Mouse (Mus musculus) intestine, postnatal 0 days (tissue): ENCODE results near the gene Srrm4. TPM values are rescaled to one million over a fixed set of nuclear protein-coding genes. Genes with fewer than 3 reads are reported as not detected.

ENCODE experiments used
- ATAC-seq: fragments of 200-750 bp; cut with Nextera tagmentation; 2 replicates; pipeline ENCODE4 v1.8.0; 2017; ENCODE audit warnings: mild to moderate bottlenecking, moderate TSS enrichment, moderate library complexity
- H3K27ac ChIP-seq: fragments of 300-500 bp; sonication (generic); 2 replicates; pipeline ENCODE4 v1.5.1; 2014; ENCODE audit warnings: mild to moderate bottlenecking, low read depth, low read length, moderate library complexity
- H3K27me3 ChIP-seq: fragments of 300-500 bp; sonication (generic); replicated peaks from 2 replicates; pipeline ENCODE4 v1.6.1; 2014; ENCODE audit warnings: low read length, mixed read lengths; ENCODE audit not compliant: control insufficient read depth, insufficient read depth
- H3K36me3 ChIP-seq: fragments of 300-500 bp; sonication (generic); 2 replicates; pipeline ENCODE4 v1.6.1; 2014; ENCODE audit warnings: mild to moderate bottlenecking, moderate library complexity; ENCODE audit not compliant: control insufficient read depth, insufficient read depth
- H3K4me1 ChIP-seq: fragments of 300-500 bp; sonication (generic); replicated peaks from 2 replicates; pipeline ENCODE4 v1.6.1; 2014; ENCODE audit warnings: antibody characterized with exemption, low read length, mixed read lengths; ENCODE audit not compliant: control insufficient read depth, insufficient read depth
- H3K4me2 ChIP-seq: fragments of 300-500 bp; sonication (generic); replicated peaks from 2 replicates; pipeline ENCODE4 v1.6.1; 2014; ENCODE audit warnings: low read depth, mild to moderate bottlenecking, moderate library complexity
- H3K4me3 ChIP-seq: fragments of 300-500 bp; sonication (generic); 2 replicates; pipeline ENCODE4 v1.5.1; 2014; ENCODE audit warnings: low read depth, low read length
- H3K9ac ChIP-seq: fragments of 300-500 bp; sonication (generic); 2 replicates; pipeline ENCODE4 v1.6.1; 2014; ENCODE audit warnings: mild to moderate bottlenecking, low read depth, low read length
- H3K9me3 ChIP-seq: fragments of 300-500 bp; sonication (generic); 2 replicates; pipeline ENCODE4 v1.6.1; 2016; ENCODE audit warnings: mixed run types; ENCODE audit not compliant: control insufficient read depth
- CTCF ChIP-seq: sonication (generic); IDR thresholded peaks from 2 replicates; pipeline ENCODE4 v1.5.1; 2016; ENCODE audit warnings: low read depth, mild to moderate bottlenecking, control low read depth, antibody characterized with exemption, moderate library complexity
- WGBS: fragments of 180-500 bp; shearing (Covaris S2); extraction: QIAGEN DNeasy Blood & Tissue Kit; methylation state at CpG from one replicate; pipeline ENCODE4 v1.1.7; 2014; 5-methylcytosine and 5-hydroxymethylcytosine counted together
- polyA plus RNA-seq: library from polyadenylated mRNA; unstranded; fragments of >200 nt; fragmentation: Nextera tagmentation; extraction: Ambion mirVana; gene quantifications from 2 replicates; pipeline ENCODE4 v1.2.1, GENCODE M21; 2015

Gene Srrm4
- polyA plus RNA-seq, 1 experiment from 2014 or later, result 0.52 TPM

DNA sequence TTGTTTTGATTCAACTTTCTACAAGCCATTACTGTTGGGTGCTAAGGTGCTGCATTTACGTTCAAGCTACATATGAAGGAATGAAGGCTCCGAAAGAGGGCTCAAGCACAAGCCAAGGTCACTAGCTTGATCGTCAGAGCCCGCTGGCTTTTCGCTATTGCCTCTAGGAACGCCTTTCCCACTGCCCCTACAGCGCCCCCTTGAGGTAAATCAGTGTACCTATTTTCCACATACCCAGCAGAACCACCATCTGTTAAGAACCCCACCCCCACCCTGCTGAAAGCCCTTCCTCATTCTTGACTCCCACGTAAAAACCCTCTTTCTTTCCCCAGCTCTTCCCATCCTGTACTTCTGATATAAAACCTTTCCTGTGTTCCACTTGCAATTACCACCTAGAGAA is 35.0 kb downstream of the Srrm4 start:
- 46% methylated on average over 8 of the region's 8 CpGs for WGBS
- Histone ChIP-seq H3K9me3 (no peaks in the 10 kb centered on the region), H3K4me2 (no peak overlapping the region), H3K27me3 (no peaks in the 10 kb centered on the region), H3K9ac (no peak overlapping the region), H3K27ac (no peak overlapping the region), H3K36me3 (no peaks in the 10 kb centered on the region), H3K4me1 (no peaks in the 10 kb centered on the region), H3K4me3 (no peak overlapping the region)
- no peak for TF ChIP-seq CTCF
- no peak for ATAC-seq

DNA sequence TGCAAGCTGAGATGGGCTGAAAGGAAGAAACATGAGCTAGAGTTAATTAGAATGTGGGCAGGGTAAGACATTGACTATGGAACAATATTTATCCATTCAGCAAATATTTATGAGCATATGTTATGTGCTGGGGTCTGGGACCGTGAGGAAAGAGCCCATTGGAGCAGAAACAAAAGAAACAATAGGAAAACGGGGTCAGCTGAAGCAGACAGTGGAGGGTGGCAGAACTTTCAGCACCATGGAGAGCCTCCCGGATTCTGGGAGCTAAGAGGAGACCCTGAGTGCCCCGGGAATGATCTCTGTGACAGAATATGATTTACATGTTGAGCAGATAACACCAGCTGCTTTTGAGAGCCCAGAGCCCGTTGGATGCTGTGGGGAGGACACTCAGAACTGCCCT is 37.7 kb downstream of the Srrm4 start:
- ATAC-seq, result no peak
- H3K9ac ChIP-seq, result no peak overlapping the region
- WGBS, result 6% methylated on average over 5 of the region's 5 CpGs
- H3K9me3 ChIP-seq, result no peaks in the 10 kb centered on the region
- H3K27me3 ChIP-seq, result no peaks in the 10 kb centered on the region
- H3K4me2 ChIP-seq, result no peak overlapping the region
- no peak overlapping the region for H3K27ac ChIP-seq
- no peaks in the 10 kb centered on the region for H3K4me1 ChIP-seq
- TF ChIP-seq CTCF, result no peak
- H3K36me3 ChIP-seq, result no peaks in the 10 kb centered on the region
- H3K4me3 ChIP-seq, result no peak overlapping the region

DNA sequence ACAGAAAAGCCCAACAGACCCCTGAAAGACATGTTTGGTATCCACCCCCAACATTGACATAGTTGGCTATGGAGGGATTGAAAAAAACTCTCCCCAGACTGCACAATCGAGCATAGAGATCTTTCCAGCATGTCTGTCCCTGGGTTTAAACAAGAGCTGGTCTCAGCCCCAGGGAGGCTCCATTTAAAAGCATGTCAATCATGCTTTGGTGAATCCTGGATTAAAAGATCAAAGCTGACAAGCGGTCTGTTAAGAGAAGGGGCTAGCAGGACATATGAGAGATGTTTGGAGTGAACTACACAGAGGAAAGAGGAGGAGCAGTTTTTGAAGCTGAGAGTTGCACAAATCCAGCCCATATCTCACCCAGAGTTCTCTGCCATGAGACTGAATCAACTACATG is 38.5 kb downstream of the Srrm4 start:
- no peak for TF ChIP-seq CTCF
- no peak overlapping the region for H3K4me2 ChIP-seq
- no peaks in the 10 kb centered on the region for H3K27me3 ChIP-seq
- no peak overlapping the region for H3K27ac ChIP-seq
- 57% methylated on average over 2 of the region's 2 CpGs for WGBS
- H3K9me3 ChIP-seq, result no peaks in the 10 kb centered on the region
- ATAC-seq, result no peak
- H3K4me1 ChIP-seq, result no peaks in the 10 kb centered on the region
- H3K4me3 ChIP-seq, result no peak overlapping the region
- H3K9ac ChIP-seq, result no peak overlapping the region
- H3K36me3 ChIP-seq, result no peaks in the 10 kb centered on the region

- Histone ChIP-seq H3K27me3 (no peaks in the 10 kb centered on the region), H3K4me2 (no peak overlapping the region), H3K27ac (no peak overlapping the region), H3K4me3 (no peak overlapping the region), H3K36me3 (no peaks in the 10 kb centered on the region), H3K9me3 (no peaks in the 10 kb centered on the region), H3K9ac (no peak overlapping the region), H3K4me1 (no peaks in the 10 kb centered on the region)
- no peak for ATAC-seq
- TF ChIP-seq CTCF, result no peak
Measured at GRCm38 (mm10) chr5:116552584-116552983, 39.0 kb downstream of the Srrm4 start.

DNA sequence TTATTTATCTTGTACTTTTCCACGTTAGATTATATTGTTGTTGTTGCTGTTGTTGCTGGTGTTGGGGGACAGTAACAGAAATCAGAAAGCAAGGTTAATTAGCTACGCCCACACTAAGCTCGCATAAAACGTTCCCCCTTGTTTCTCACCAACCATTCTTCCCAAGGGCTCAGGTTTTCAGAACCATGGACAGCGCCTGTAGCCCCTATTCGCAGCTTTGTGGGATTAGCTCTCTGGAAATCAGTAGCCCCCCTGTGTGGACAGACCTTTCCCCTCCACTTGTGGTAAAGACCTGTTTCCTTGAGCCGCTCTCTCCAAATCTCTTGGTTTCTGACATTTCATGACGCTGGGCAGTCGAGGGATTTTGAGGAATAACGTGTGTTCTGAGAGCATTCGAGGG is 45.9 kb downstream of the Srrm4 start:
- Histone ChIP-seq H3K4me2 (no peak overlapping the region), H3K9ac (no peak overlapping the region), H3K4me3 (no peak overlapping the region), H3K4me1 (no peaks in the 10 kb centered on the region), H3K9me3 (no peaks in the 10 kb centered on the region), H3K27me3 (no peaks in the 10 kb centered on the region), H3K27ac (no peak overlapping the region), H3K36me3 (no peaks in the 10 kb centered on the region)
- no peak for ATAC-seq
- no peak for TF ChIP-seq CTCF
- WGBS, result 35% methylated on average over 11 of the region's 11 CpGs

DNA sequence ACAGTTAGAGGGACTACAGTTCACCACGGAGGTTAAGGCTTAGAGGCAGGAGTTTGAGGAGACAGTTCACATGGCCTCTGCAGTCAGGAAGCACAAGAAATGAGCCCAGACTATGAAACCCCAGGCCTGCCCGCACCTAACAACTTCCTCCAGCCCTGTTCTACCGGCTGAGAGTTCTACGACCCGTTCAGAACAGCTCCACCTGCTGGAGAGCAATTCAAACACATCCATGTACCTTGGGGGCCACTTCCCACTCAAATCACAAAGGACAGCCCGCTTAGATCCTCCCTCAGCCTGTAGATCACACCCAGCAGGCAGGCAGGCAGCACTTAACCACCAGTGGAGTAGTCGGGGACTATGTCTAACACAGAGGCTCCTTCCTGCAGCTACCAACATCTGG is 49.3 kb downstream of the Srrm4 start:
- Histone ChIP-seq H3K36me3 (no peaks in the 10 kb centered on the region), H3K9ac (no peak overlapping the region), H3K27ac (no peak overlapping the region), H3K4me1 (no peaks in the 10 kb centered on the region), H3K27me3 (no peaks in the 10 kb centered on the region), H3K9me3 (no peaks in the 10 kb centered on the region), H3K4me3 (no peak overlapping the region), H3K4me2 (no peak overlapping the region)
- WGBS, result 44% methylated on average over 7 of the region's 7 CpGs
- no peak for ATAC-seq
- TF ChIP-seq CTCF, result peak; percentile 25; the same call in 1 of the 2 replicates

DNA sequence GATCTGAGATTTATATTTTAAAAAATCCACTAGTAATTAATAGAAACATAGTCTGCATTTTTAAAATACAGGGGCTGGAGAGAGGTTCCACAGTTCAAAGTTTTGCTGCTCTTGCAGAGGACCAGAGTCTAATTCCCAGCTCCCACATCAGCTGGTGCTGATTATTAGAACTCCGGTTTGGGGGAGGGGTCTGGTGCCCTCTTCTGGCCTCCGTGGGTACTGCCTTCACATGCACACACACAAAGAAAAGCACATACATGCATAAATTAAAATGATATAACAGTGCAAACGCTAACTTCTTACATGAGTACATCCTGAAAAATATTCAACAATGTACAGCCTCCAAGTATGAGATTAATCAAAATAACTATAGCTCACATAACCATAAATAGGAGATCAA is 50.5 kb downstream of the Srrm4 start:
- H3K27me3 ChIP-seq, result no peaks in the 10 kb centered on the region
- ATAC-seq, result no peak
- no peaks in the 10 kb centered on the region for H3K4me1 ChIP-seq
- no peak overlapping the region for H3K4me2 ChIP-seq
- H3K4me3 ChIP-seq, result no peak overlapping the region
- no peaks in the 10 kb centered on the region for H3K9me3 ChIP-seq
- H3K27ac ChIP-seq, result no peak overlapping the region
- H3K9ac ChIP-seq, result no peak overlapping the region
- no peaks in the 10 kb centered on the region for H3K36me3 ChIP-seq
- TF ChIP-seq CTCF, result peak; percentile 32
- 80% methylated on average over 3 of the region's 3 CpGs for WGBS
